Mouse (Mus musculus) bone marrow, adult 2 months (tissue): Measurements from ENCODE around the gene Tbcd. TPM values are rescaled to one million over a fixed set of nuclear protein-coding genes. Genes with fewer than 3 reads are reported as not detected.
A peak's percentile ranks its signal among the peaks of the same experiment; 100 is the strongest.

Experiments
- H3K27ac ChIP-seq: fragments of 200-500 bp; 2 replicates; pipeline ENCODE4 v1.5.1; 2012; ENCODE audit warnings: low read depth, mild to moderate bottlenecking, control low read depth, inconsistent platforms, low read length; ENCODE audit not compliant: control insufficient read depth, poor library complexity, insufficient read depth
- H3K4me1 ChIP-seq: fragments of 200-500 bp; 2 replicates; pipeline ENCODE4 v1.6.1; 2011; ENCODE audit warnings: low read length; ENCODE audit not compliant: control insufficient read depth, insufficient read depth
- H3K4me3 ChIP-seq: fragments of 200-500 bp; replicated peaks from 2 replicates; pipeline ENCODE3; 2011; ENCODE audit warnings: mild to moderate bottlenecking, low read depth, low read length, control low read depth; ENCODE audit not compliant: control insufficient read depth
- CTCF ChIP-seq: fragments of 200-500 bp; IDR thresholded peaks from 2 replicates; pipeline ENCODE4 v1.5.1; 2011; ENCODE audit warnings: low read length, control low read depth; ENCODE audit not compliant: control insufficient read depth, insufficient read depth
- POLR2A ChIP-seq: fragments of 200-500 bp; IDR thresholded peaks from 2 replicates; pipeline ENCODE4 v1.6.1; 2011; ENCODE audit warnings: low read depth, mild to moderate bottlenecking, control low read depth, low read length, borderline replicate concordance; ENCODE audit not compliant: control insufficient read depth
- WGBS: fragments of 180-500 bp; shearing (Covaris S2); methylation state at CpG from one replicate; pipeline ENCODE4 v1.1.7; 2018; 5-methylcytosine and 5-hydroxymethylcytosine counted together
- polyA plus RNA-seq: library from polyadenylated mRNA; stranded (reverse); fragments of >200 nt; gene quantifications from 2 replicates; pipeline ENCODE4 v1.2.4, GENCODE M21; 2011; ENCODE audit warnings: low replicate concordance; ENCODE audit not compliant: missing spikeins, insufficient read depth, insufficient read length

The Tbcd gene
- polyA plus RNA-seq, 1 experiment = 25.2 TPM

DNA sequence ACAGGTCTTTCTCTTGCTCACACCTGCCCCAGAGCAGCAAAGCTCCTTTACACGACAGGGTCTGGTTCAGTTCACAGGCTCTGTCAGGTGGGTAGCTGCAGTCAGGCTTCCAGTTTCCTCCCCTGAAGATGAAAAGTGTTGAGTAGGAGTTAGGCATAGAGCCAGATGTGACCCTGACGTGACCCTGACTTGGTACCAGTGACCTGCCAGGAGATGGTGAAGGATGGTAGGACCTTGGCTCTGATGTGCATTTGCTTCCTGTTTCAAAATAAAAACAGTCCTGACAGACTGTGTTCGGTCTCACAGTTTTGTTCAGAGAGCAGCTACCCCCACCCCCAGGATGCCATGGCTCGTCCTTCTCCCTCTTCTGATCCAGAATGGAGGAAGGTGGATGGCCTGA is 90.7 kb downstream of the Tbcd start:
- no peak overlapping the region for H3K4me3 ChIP-seq
- no peak overlapping the region for H3K27ac ChIP-seq
- 87% methylated on average over 4 of the region's 4 CpGs for WGBS
- TF ChIP-seq CTCF = no peak
- TF ChIP-seq POLR2A = no peak
- peaks cover 8% of the 10 kb centered on the region for H3K4me1 ChIP-seq

DNA sequence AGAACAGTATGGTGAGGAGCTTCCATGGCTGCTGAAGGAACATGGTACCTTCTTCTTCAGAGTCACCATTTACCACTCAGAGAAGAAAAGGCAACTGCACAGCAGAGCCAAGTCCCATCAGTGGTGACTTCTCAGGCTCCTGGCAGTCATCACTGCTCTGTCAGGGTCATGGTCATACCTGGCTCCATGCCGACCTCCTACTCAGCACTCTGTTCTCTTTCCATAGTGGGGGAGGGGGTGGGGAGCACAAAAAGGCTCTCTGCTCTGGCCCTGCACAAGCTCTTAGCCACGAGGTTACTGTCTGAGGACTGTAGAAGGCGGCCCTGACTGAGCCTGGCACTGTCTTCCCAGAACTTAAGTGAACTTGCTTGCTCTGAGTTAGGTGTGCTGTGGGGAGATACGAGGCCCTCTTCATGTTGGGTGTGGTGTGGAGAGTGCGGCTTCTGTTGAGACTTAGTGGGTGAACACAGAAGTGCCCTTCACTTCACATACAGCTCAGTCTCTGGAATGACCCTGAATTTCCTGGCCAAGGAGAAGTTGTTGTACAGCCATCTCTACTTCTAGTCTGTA is 91.6 kb downstream of the Tbcd start:
- no peak for TF ChIP-seq POLR2A
- no peak for TF ChIP-seq CTCF
- 82% methylated on average over 5 of the region's 5 CpGs for WGBS
- Histone ChIP-seq H3K4me3 (no peak overlapping the region), H3K27ac (peak overlapping the region; percentile 85), H3K4me1 (peaks cover 10% of the 10 kb centered on the region)

DNA sequence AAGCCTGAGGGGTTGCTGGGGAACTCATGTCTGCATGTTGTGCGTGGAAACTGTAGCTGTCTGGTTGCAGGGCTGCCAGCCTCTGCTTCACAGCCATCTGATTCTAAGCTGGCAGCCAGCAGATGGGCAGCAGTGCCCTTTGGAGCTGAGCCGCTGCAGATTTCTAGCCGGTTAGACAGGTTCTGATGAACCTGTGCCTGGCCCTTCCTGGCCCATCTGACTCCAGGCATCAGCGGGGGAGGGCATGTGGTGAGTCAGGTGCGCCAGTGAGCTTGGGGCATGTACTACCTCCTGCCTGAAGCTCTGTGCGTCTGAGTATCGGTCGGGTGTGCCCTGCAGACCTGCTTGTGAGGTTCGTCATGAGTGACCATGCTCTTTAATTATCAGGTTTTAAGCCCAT is 92.2 kb downstream of the Tbcd start:
- Histone ChIP-seq H3K27ac (peak overlapping the region; percentile 85), H3K4me1 (peaks cover 11% of the 10 kb centered on the region), H3K4me3 (no peak overlapping the region)
- no peak for TF ChIP-seq POLR2A
- WGBS = 91% methylated on average over 9 of the region's 9 CpGs

- Histone ChIP-seq H3K4me3 (no peak overlapping the region), H3K4me1 (peaks cover 11% of the 10 kb centered on the region), H3K27ac (peak overlapping the region; percentile 52)
- 62% methylated on average over 7 of the region's 7 CpGs for WGBS
- TF ChIP-seq POLR2A = no peak
- TF ChIP-seq CTCF = no peak
Measured at GRCm38 (mm10) chr11:121544755-121545397, 93.1 kb downstream of the Tbcd start.

GRCm38 (mm10) chr11:121545398-121546034 is 93.8 kb downstream of the Tbcd start:
- Histone ChIP-seq H3K4me1 (peaks cover 11% of the 10 kb centered on the region), H3K4me3 (no peak overlapping the region), H3K27ac (no peak overlapping the region)
- 31% methylated on average over 3 of the region's 3 CpGs for WGBS
- TF ChIP-seq POLR2A (no peak), CTCF (no peak)

- H3K27ac ChIP-seq = peak overlapping the region; percentile 61
- peaks cover 18% of the 10 kb centered on the region for H3K4me1 ChIP-seq
- no peak overlapping the region for H3K4me3 ChIP-seq
- no peak for TF ChIP-seq POLR2A
- WGBS = 69% methylated on average over 5 of the region's 5 CpGs
Measured at GRCm38 (mm10) chr11:121547234-121547633, 95.5 kb downstream of the Tbcd start.

DNA sequence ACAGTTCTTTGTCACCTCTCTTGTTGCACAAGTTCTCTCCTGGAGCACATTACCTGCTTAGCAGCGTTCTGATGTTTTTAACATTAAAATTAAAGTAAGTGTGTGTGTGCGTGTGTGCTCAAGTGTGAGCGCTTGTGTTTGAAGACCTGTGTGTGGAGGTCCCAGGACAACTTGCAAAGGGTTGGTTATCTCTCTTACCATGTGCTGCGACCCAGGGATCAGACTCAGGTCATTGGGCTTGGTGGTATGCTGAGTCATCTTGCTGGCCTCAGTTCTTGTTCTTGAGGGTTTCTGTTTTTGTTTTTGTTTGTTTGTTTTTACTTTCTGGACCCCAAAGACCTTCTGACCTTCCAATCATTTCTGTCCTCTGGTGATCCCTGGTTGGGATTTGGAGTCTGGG is 96.2 kb downstream of the Tbcd start:
- Histone ChIP-seq H3K4me1 (peaks cover 18% of the 10 kb centered on the region), H3K4me3 (no peak overlapping the region), H3K27ac (peak overlapping the region; percentile 90)
- TF ChIP-seq POLR2A (no peak), CTCF (no peak)
- WGBS = 49% methylated on average over 4 of the region's 4 CpGs

GRCm38 (mm10) chr11:121548996-121549842 is 97.5 kb downstream of the Tbcd start:
- Histone ChIP-seq H3K4me3 (no peak overlapping the region), H3K27ac (peak overlapping the region; percentile 46), H3K4me1 (peaks cover 15% of the 10 kb centered on the region)
- no peak for TF ChIP-seq POLR2A
- TF ChIP-seq CTCF = no peak
- 59% methylated on average over 12 of the region's 12 CpGs for WGBS
